Mouse (Mus musculus): Measurements from ENCODE around the gene Cela2a. TPM values are rescaled to one million over a fixed set of nuclear protein-coding genes. Genes with fewer than 3 reads are reported as not detected.

Gene Cela2a
- total RNA-seq (2021) = not detected
- long read RNA-seq, experiment 1 = 0 reads
- long read RNA-seq, experiment 2 = 0 reads

- intact Hi-C loops (cut with DNase I; ENCODE audit: low total_unique reads) = no loop called here
- DNase-seq = no peak
These were observed at the start of gene Cela2a for GRCm38 (mm10) chr4:141826060-141826459. Gene Cela2a (minus strand): TSS chr4:141826160.

GRCm38 (mm10) chr4:141875481-141876108, 49.6 kb upstream of the Cela2a start:
- no peak for DNase-seq
- intact Hi-C loops (cut with DNase I; ENCODE audit: low total_unique reads) = no loop called here

GRCm38 (mm10) chr4:141874601-141875460, 48.9 kb upstream of the Cela2a start, which contains the start of gene Efhd2:
Gene Efhd2 (minus strand): TSS chr4:141874920.
- intact Hi-C loops (cut with DNase I; ENCODE audit: low total_unique reads) = no loop called here
- peak; percentile 86 for DNase-seq

GRCm38 (mm10) chr4:141874111-141874600, 48.2 kb upstream of the Cela2a start:
- intact Hi-C loops (cut with DNase I; ENCODE audit: low total_unique reads) = no loop called here
- DNase-seq = no peak

- intact Hi-C loops (cut with DNase I; ENCODE audit: low total_unique reads) = no loop called here
- DNase-seq = no peak
These were observed 47.0 kb upstream of the Cela2a start for GRCm38 (mm10) chr4:141872977-141873376.

GRCm38 (mm10) chr4:141871909-141872308, 45.9 kb upstream of the Cela2a start:
- intact Hi-C loops (cut with DNase I; ENCODE audit: low total_unique reads) = no loop called here
- DNase-seq = no peak

- intact Hi-C loops (cut with DNase I; ENCODE audit: low total_unique reads) = no loop called here
- no peak for DNase-seq
These were observed 45.4 kb upstream of the Cela2a start for GRCm38 (mm10) chr4:141871333-141871725.

GRCm38 (mm10) chr4:141870666-141871332, 44.8 kb upstream of the Cela2a start:
- DNase-seq = no peak
- intact Hi-C loops (cut with DNase I; ENCODE audit: low total_unique reads) = no loop called here

GRCm38 (mm10) chr4:141869436-141870215, 43.7 kb upstream of the Cela2a start:
- no peak for DNase-seq

GRCm38 (mm10) chr4:141868051-141868450, 42.1 kb upstream of the Cela2a start:
- DNase-seq = no peak
- intact Hi-C loops (cut with DNase I; ENCODE audit: low total_unique reads) = no loop called here

More at GRCm38 (mm10) chr4:141869436-141870215, 43.7 kb upstream of the Cela2a start:
- intact Hi-C loops (cut with DNase I; ENCODE audit: low total_unique reads) = no loop called here

- DNase-seq = peak; percentile 83
- intact Hi-C loops (cut with DNase I; ENCODE audit: low total_unique reads) = no loop called here
These were observed 41.5 kb upstream of the Cela2a start for GRCm38 (mm10) chr4:141867498-141867897.

- intact Hi-C loops (cut with DNase I; ENCODE audit: low total_unique reads) = no loop called here
- peak; percentile 47 for DNase-seq
These were observed 41.1 kb upstream of the Cela2a start for GRCm38 (mm10) chr4:141866933-141867490.

GRCm38 (mm10) chr4:141865600-141865999, 39.6 kb upstream of the Cela2a start:
- no peak for DNase-seq

GRCm38 (mm10) chr4:141865006-141865405, 39.0 kb upstream of the Cela2a start:
- no peak for DNase-seq
- intact Hi-C loops (cut with DNase I; ENCODE audit: low total_unique reads) = no loop called here

More at GRCm38 (mm10) chr4:141865600-141865999, 39.6 kb upstream of the Cela2a start:
- intact Hi-C loops (cut with DNase I; ENCODE audit: low total_unique reads) = no loop called here

GRCm38 (mm10) chr4:141864506-141864905, 38.5 kb upstream of the Cela2a start:
- intact Hi-C loops (cut with DNase I; ENCODE audit: low total_unique reads) = no loop called here
- DNase-seq = no peak

- intact Hi-C loops (cut with DNase I; ENCODE audit: low total_unique reads) = no loop called here
- DNase-seq = no peak
These were observed 37.8 kb upstream of the Cela2a start for GRCm38 (mm10) chr4:141863726-141864280.

GRCm38 (mm10) chr4:141862867-141863266, 36.9 kb upstream of the Cela2a start:
- no peak for DNase-seq
- intact Hi-C loops (cut with DNase I; ENCODE audit: low total_unique reads) = no loop called here

- intact Hi-C loops (cut with DNase I; ENCODE audit: low total_unique reads) = no loop called here
- DNase-seq = no peak
These were observed 35.8 kb upstream of the Cela2a start for GRCm38 (mm10) chr4:141861591-141862295.
